Mouse (Mus musculus) G1E (cell line): ENCODE measurements around the gene Car4.

Source experiments
- CTCF ChIP-seq: IDR thresholded peaks from 2 replicates; pipeline ENCODE4 v1.5.1; 2012; ENCODE audit warnings: low read depth, low read length, inconsistent platforms, mixed read lengths
- GATA1 ChIP-seq: IDR thresholded peaks from 2 replicates; pipeline ENCODE4 v1.6.1; 2012; ENCODE audit warnings: borderline replicate concordance, low read length, inconsistent platforms, mixed read lengths
- GATA2 ChIP-seq: IDR thresholded peaks from 2 replicates; pipeline ENCODE4 v1.6.1; 2012; ENCODE audit warnings: low read depth, low read length, inconsistent platforms, borderline replicate concordance
- TAL1 ChIP-seq: conservative IDR thresholded peaks from 2 replicates; pipeline ENCODE4 v1.6.1; 2012; ENCODE audit warnings: low read depth, low read length, inconsistent platforms, mixed read lengths

GRCm38 (mm10) chr11:84960780-84961179 lies 3.2 kb downstream of the Car4 start:
- TF ChIP-seq CTCF: no peak
- no peak for TF ChIP-seq TAL1
- TF ChIP-seq GATA2: no peak
- TF ChIP-seq GATA1: no peak
